Mouse (Mus musculus): ENCODE measurements around the gene Prkar1a. TPM values are rescaled to one million over a fixed set of nuclear protein-coding genes. Genes with fewer than 3 reads are reported as not detected.

Gene Prkar1a
- polyA plus RNA-seq, 1 experiment from 2014 or later = 456 TPM

DNA sequence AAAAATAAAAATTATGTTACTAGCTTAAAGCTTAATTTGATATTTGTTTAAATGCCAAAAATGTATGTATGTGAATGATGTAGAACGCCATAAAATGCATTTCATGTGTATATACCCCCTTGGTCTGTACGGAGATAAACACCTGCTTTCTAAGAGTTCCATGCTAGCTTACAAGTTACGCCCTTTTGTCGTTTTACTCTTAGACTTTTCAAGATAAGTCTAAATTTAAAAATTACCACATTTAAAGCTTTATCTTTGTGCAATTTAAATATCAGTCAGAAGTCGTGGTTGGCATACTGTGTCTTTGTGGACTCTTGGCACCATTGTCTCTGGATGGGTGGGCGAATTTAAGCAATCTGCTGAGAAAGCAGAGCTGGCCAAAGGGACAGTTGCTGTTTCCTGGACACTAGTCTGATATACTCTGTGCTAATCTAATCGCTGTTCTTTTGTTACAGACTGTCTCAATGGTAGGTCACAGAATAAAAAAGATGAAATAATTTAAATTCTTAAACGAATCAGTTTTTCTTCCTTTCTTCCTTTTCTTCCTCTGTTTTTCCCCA lies 20.0 kb downstream of the Prkar1a start:
- no peak overlapping the region for H3K27ac ChIP-seq (replicated peaks)
- H3K4me2 ChIP-seq = no peak overlapping the region
- H3K4me1 ChIP-seq (replicated peaks) = no peaks in the 10 kb centered on the region; the same call in 1 of the 2 replicates
- H3K4me3 ChIP-seq = no peak overlapping the region
- peaks cover 53% of the 10 kb centered on the region for H3K36me3 ChIP-seq
- no peak overlapping the region for H3K9ac ChIP-seq
- no peaks in the 10 kb centered on the region for H3K9me3 ChIP-seq
- ATAC-seq (ENCODE audit: low FRiP score, low read depth) = no peak
- WGBS = 90% methylated on average over 8 of the region's 8 CpGs
- no peaks in the 10 kb centered on the region for H3K27me3 ChIP-seq

- no peak overlapping the region for H3K4me3 ChIP-seq
- H3K9ac ChIP-seq = no peak overlapping the region
- peaks cover 42% of the 10 kb centered on the region for H3K36me3 ChIP-seq
- no peaks in the 10 kb centered on the region for H3K27me3 ChIP-seq
- no peak overlapping the region for H3K4me2 ChIP-seq
- peak overlapping the region; percentile 42; the same call in 1 of the 2 replicates for H3K27ac ChIP-seq (replicated peaks)
- 53% methylated on average over 14 of the region's 14 CpGs for WGBS
- ATAC-seq (ENCODE audit: low FRiP score, low read depth) = peak; percentile 84
- no peaks in the 10 kb centered on the region for H3K9me3 ChIP-seq
- H3K4me1 ChIP-seq (replicated peaks) = no peaks in the 10 kb centered on the region; the same call in 1 of the 2 replicates
These were observed 21.1 kb downstream of the Prkar1a start for GRCm38 (mm10) chr11:109670026-109670916.

DNA sequence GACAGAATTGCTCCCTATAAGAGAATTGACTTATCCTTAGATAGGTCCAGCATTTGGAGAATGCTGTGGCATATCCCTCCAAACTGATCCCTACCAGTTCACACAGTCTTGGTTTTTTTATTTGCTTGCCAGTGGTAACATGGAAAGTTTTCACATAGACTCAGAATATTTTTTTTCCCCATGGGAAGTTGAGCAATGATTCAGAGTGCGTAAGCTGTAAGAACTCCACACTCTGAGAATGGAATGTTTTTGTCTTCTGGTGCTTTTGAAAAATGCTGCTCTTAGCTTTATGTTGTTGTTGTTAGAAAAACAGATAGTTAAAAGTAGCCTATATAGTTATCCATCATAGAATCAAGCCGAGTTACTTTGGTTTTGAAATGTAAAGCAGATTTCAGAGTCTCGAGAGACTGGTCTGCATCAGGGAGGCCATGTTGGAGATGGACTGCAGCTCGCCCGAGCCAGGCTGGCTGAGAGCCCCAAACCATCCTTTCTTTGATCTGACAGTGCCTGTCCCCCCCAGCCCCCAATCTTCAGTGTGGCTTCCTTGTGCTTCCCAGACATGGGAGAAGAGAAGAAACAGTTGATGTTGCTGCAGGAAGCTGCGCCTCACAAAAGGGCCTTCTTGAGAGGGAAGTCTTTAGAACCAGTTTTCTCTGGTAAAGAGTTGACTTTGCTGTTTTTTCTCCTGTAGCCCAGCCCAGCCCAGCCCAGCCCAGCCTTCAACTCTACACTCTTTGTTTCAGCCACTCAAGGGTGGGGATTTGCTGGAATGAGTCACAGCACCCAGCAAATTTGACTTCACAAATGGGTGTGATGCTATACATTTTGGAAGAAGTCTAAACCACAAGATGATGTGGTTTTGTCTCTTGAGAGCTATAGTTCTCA lies 22.2 kb downstream of the Prkar1a start:
- Histone ChIP-seq H3K36me3 (peaks cover 31% of the 10 kb centered on the region), H3K4me1 (replicated peaks) (no peaks in the 10 kb centered on the region; the same call in 1 of the 2 replicates), H3K27me3 (no peaks in the 10 kb centered on the region), H3K9ac (no peak overlapping the region), H3K27ac (replicated peaks) (no peak overlapping the region), H3K9me3 (no peaks in the 10 kb centered on the region), H3K4me3 (no peak overlapping the region), H3K4me2 (no peak overlapping the region)
- WGBS = 80% methylated on average over 6 of the region's 6 CpGs
- ATAC-seq (ENCODE audit: low FRiP score, low read depth) = no peak

GRCm38 (mm10) chr11:109672021-109672324 lies 22.8 kb downstream of the Prkar1a start:
- H3K27ac ChIP-seq (replicated peaks) = no peak overlapping the region
- no peak for ATAC-seq (ENCODE audit: low FRiP score, low read depth)

DNA sequence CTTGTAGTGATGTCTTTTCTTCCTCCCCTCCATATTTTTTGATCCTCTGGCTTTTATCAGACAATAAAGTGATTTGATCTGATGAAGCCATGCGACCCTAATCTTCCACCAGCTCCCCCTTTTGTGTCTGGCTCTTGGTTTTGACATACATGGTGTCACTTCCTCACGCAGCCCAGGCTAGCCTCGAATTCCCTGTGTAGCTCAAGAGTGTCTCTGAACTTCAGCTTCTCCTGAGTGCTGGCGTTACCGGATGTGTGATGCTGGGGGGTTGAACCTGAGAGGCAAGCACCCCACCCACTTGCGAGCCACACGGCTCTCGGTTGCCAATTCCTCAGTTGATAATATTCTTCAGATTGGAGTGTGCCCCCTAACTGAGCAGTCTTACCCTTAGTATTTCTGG lies 23.2 kb downstream of the Prkar1a start:
- no peak overlapping the region for H3K27ac ChIP-seq (replicated peaks)
- no peak overlapping the region for H3K4me2 ChIP-seq
- no peak overlapping the region for H3K9ac ChIP-seq
- H3K4me3 ChIP-seq = no peak overlapping the region
- H3K9me3 ChIP-seq = no peaks in the 10 kb centered on the region
- H3K4me1 ChIP-seq (replicated peaks) = no peaks in the 10 kb centered on the region; the same call in 1 of the 2 replicates
- H3K36me3 ChIP-seq = peaks cover 22% of the 10 kb centered on the region
- WGBS = 89% methylated on average over 8 of the region's 8 CpGs
- ATAC-seq (ENCODE audit: low FRiP score, low read depth) = no peak
- no peaks in the 10 kb centered on the region for H3K27me3 ChIP-seq

More at GRCm38 (mm10) chr11:109672021-109672324, 22.8 kb downstream of the Prkar1a start:
- WGBS = 88% methylated on average over 5 of the region's 5 CpGs
- Histone ChIP-seq H3K4me3 (no peak overlapping the region), H3K4me1 (replicated peaks) (no peaks in the 10 kb centered on the region; the same call in 1 of the 2 replicates), H3K36me3 (peaks cover 26% of the 10 kb centered on the region), H3K27me3 (no peaks in the 10 kb centered on the region), H3K9ac (no peak overlapping the region), H3K4me2 (no peak overlapping the region), H3K9me3 (no peaks in the 10 kb centered on the region)

GRCm38 (mm10) chr11:109672881-109673739 lies 23.9 kb downstream of the Prkar1a start:
- no peaks in the 10 kb centered on the region for H3K9me3 ChIP-seq
- H3K9ac ChIP-seq = no peak overlapping the region
- H3K4me1 ChIP-seq (replicated peaks) = no peaks in the 10 kb centered on the region; the same call in 1 of the 2 replicates
- no peak overlapping the region for H3K27ac ChIP-seq (replicated peaks)
- H3K27me3 ChIP-seq = no peaks in the 10 kb centered on the region
- no peak overlapping the region for H3K4me2 ChIP-seq
- ATAC-seq (ENCODE audit: low FRiP score, low read depth) = no peak
- peaks cover 17% of the 10 kb centered on the region for H3K36me3 ChIP-seq
- H3K4me3 ChIP-seq = no peak overlapping the region
- 74% methylated on average over 21 of the region's 21 CpGs for WGBS

- no peaks in the 10 kb centered on the region for H3K9me3 ChIP-seq
- no peak for ATAC-seq (ENCODE audit: low FRiP score, low read depth)
- H3K4me3 ChIP-seq = no peak overlapping the region
- no peaks in the 10 kb centered on the region for H3K27me3 ChIP-seq
- peaks cover 10% of the 10 kb centered on the region for H3K36me3 ChIP-seq
- no peak overlapping the region for H3K4me2 ChIP-seq
- H3K27ac ChIP-seq (replicated peaks) = no peak overlapping the region
- 91% methylated on average over 7 of the region's 7 CpGs for WGBS
- no peak overlapping the region for H3K9ac ChIP-seq
- no peaks in the 10 kb centered on the region; the same call in 1 of the 2 replicates for H3K4me1 ChIP-seq (replicated peaks)
These were observed 24.5 kb downstream of the Prkar1a start for GRCm38 (mm10) chr11:109673741-109674140.

DNA sequence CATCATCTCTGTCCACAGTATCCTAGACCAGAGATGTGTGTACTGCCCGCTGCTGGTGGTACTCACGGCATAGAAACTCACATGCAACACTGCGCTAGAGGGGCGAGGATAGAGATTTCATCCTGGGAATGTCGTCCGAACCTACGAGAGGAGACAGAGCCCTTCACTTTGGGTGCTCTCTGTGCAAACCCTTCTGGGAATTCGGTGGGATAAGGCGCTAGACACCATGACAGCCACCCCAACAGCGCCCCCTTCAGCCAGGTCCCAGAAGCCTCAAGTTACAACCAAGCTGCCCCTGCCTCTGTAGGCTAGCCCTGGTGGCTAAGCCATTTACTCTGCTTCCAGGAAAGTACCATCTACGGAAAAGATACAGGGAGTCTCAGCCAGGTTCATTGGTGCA lies 25.3 kb downstream of the Prkar1a start:
- Histone ChIP-seq H3K36me3 (peaks cover 7% of the 10 kb centered on the region), H3K27ac (replicated peaks) (no peak overlapping the region), H3K4me3 (no peak overlapping the region), H3K9me3 (no peaks in the 10 kb centered on the region), H3K27me3 (no peaks in the 10 kb centered on the region), H3K9ac (no peak overlapping the region), H3K4me2 (no peak overlapping the region), H3K4me1 (replicated peaks) (no peaks in the 10 kb centered on the region; the same call in 1 of the 2 replicates)
- 85% methylated on average over 11 of the region's 11 CpGs for WGBS
- no peak for ATAC-seq (ENCODE audit: low FRiP score, low read depth)

DNA sequence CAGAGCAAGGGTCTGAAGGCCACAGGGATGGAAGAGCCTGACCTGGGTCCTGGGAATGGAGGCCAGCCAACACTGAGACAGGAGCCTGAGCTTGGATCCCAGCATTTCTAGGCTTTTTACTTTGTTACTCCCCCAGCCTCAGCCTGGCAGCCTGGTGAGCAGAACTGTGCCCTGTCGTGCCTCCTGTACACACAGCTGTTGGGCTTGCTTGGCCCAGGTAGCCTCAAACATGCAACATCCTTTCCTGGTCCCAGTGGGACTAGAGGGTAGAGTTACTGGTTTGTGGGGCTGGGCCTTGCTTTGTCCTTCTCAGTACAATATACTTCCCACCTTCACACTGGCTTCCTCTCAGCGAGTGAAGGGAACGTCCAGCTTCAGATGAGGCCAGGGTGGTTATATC lies 26.0 kb downstream of the Prkar1a start:
- ATAC-seq (ENCODE audit: low FRiP score, low read depth) = no peak
- Histone ChIP-seq H3K27ac (replicated peaks) (no peak overlapping the region), H3K4me2 (no peak overlapping the region), H3K9ac (no peak overlapping the region), H3K4me1 (replicated peaks) (no peaks in the 10 kb centered on the region; the same call in 1 of the 2 replicates), H3K27me3 (no peaks in the 10 kb centered on the region), H3K4me3 (no peak overlapping the region), H3K9me3 (no peaks in the 10 kb centered on the region), H3K36me3 (peaks cover under 1% of the 10 kb centered on the region)
- 93% methylated on average over 3 of the region's 3 CpGs for WGBS

GRCm38 (mm10) chr11:109675771-109676170 lies 26.6 kb downstream of the Prkar1a start:
- Histone ChIP-seq H3K9ac (no peak overlapping the region), H3K4me3 (no peak overlapping the region), H3K27me3 (no peaks in the 10 kb centered on the region), H3K4me2 (no peak overlapping the region), H3K36me3 (no peaks in the 10 kb centered on the region; the same call in 1 of the 2 replicates), H3K27ac (replicated peaks) (no peak overlapping the region), H3K4me1 (replicated peaks) (no peaks in the 10 kb centered on the region), H3K9me3 (no peaks in the 10 kb centered on the region)
- 93% methylated on average over 9 of the region's 9 CpGs for WGBS
- no peak for ATAC-seq (ENCODE audit: low FRiP score, low read depth)
